Mouse (Mus musculus) MEL (cell line): ENCODE measurements around the gene Brat1.

Source experiments
- CTCF ChIP-seq, 3 experiments: IDR thresholded peaks in 2 of 3; conservative IDR thresholded peaks in 1 of 3; 2 replicates each; pipeline ENCODE4 v1.5.1; 2011 to 2012; ENCODE audit warnings: low read length in 3 of 3, low read depth in 2 of 3, mild to moderate bottlenecking in 2 of 3, improper control_type of control experiment in 1 of 3, inconsistent platforms in 1 of 3, mixed read lengths in 1 of 3, moderate library complexity in 1 of 3; ENCODE audit not compliant: control insufficient read depth in 1 of 3, insufficient read depth in 1 of 3, poor library complexity in 1 of 3, severe bottlenecking in 1 of 3
- E2F4 ChIP-seq: IDR thresholded peaks from 2 replicates; pipeline ENCODE4 v1.6.1; 2011; ENCODE audit warnings: low read depth, low read length, improper control_type of control experiment, borderline replicate concordance
- POLR2A ChIP-seq, 2 experiments: IDR thresholded peaks; 2 replicates each; pipeline ENCODE4 v1.6.1; 2011 to 2012; ENCODE audit warnings: low read length in 2 of 2, mild to moderate bottlenecking in 2 of 2, control low read depth in 1 of 2, improper control_type of control experiment in 1 of 2, low read depth in 1 of 2, moderate library complexity in 1 of 2; ENCODE audit not compliant: control insufficient read depth in 1 of 2, insufficient read depth in 1 of 2, poor library complexity in 1 of 2
- TBP ChIP-seq: IDR thresholded peaks from 2 replicates; pipeline ENCODE4 v1.8.0; 2011; ENCODE audit warnings: low read depth, low read length, improper control_type of control experiment

DNA sequence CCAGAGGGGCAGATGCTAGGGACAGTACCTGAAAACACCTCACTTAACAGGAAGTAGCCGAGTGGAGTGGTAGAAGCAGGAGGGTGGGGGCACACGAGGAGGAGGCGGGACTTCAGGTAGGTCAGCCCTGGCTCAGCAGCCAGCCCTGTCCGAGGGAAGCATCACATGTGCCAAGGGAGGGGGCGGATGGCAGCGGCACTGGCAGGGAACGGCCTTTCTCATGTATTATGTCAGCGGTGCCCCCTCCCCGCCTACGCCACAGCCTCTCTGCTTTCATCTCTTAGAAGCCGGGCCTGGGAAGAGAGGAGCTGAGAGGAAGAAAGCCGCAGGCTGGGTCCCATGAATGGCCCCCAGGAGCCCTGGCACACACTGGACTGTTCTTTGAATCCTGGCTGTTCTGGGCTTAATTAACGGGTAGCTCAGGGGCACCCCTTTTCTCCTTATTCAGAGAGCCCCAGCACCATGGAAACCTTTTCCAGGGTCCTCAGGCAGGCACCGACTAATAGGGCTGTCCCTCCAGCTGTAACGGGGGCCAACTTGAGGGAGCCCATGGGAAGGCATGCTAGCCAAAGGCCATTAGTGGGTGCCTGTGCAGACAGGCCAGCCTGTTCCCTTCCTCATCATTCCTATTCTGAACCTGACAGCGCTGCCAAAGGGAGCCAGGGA, 45.1 kb upstream of the Brat1 start:
- no peak for TF ChIP-seq E2F4
- no peak for TF ChIP-seq TBP
- no peak for TF ChIP-seq CTCF (IDR thresholded peaks at IDR 0.05 in 2 of 3, conservative IDR thresholded peaks at IDR 0.05 in 1 of 3; ENCODE audit: control insufficient read depth in 1 of 3, insufficient read depth in 1 of 3, low read depth in 2 of 3, low read length in 3 of 3, poor library complexity in 1 of 3, severe bottlenecking in 1 of 3)
- TF ChIP-seq POLR2A (IDR thresholded peaks at IDR 0.05; ENCODE audit: control insufficient read depth in 1 of 2, insufficient read depth in 1 of 2, low read depth in 1 of 2, low read length in 2 of 2, poor library complexity in 1 of 2) = no peak
